Mouse (Mus musculus) C2C12 (cell line): ENCODE results near the gene 2700097O09Rik.

Experiments
- CEBPB ChIP-seq: IDR thresholded peaks from one replicate; pipeline ENCODE4 v1.6.1; 2011; ENCODE audit warnings: low read depth, mild to moderate bottlenecking, control low read depth, moderate library complexity
- CTCF ChIP-seq: IDR thresholded peaks from one replicate; pipeline ENCODE4 v1.5.1; 2011; ENCODE audit not compliant: control insufficient read depth, insufficient read depth, insufficient read length

DNA sequence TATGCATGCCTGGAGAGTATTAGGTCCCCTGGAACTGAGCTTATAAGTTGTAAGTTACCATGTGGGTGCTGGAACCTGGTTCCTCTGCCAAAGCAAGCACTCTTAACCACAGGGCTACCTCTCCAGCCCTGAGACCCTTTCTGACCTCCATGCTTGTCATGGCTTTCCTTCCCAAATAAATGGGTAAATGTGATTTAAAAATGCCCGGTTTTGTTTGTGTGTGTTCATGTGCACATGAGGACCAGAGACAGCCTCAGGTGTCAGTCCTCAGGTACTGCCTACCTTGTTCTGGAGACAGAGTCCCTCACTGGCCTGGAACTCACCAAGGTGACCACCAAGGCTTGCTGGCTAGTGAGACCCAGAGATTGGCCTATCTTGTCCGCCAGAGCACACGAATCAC, 75.5 kb downstream of the 2700097O09Rik start:
- TF ChIP-seq CTCF: no peak
- TF ChIP-seq CEBPB: no peak
